Mouse (Mus musculus) embryo, embryonic 10.5 days (tissue): ENCODE measurements around the gene Zfp1.

Source experiments
- DNase-seq: peaks from one replicate; pipeline ENCODE4 v3.0.0-alpha.2; 2015; ENCODE audit warnings: low spot score

Zfp1 gene

GRCm38 (mm10) chr8:111678111-111678510 is 34.9 kb downstream of the Zfp1 start:
- peak; percentile 86 for DNase-seq

GRCm38 (mm10) chr8:111678848-111679247 is 35.6 kb downstream of the Zfp1 start:
- DNase-seq = no peak

GRCm38 (mm10) chr8:111680423-111681028 is 37.3 kb downstream of the Zfp1 start:
- peak; percentile 36 for DNase-seq

GRCm38 (mm10) chr8:111681153-111681552 is 38.0 kb downstream of the Zfp1 start:
- DNase-seq = no peak

GRCm38 (mm10) chr8:111682521-111682920 is 39.3 kb downstream of the Zfp1 start:
- no peak for DNase-seq

- no peak for DNase-seq
Measured at GRCm38 (mm10) chr8:111686881-111687280, 43.7 kb downstream of the Zfp1 start.

GRCm38 (mm10) chr8:111690960-111691445 is 47.8 kb downstream of the Zfp1 start, which contains the start of gene Ctrb1:
Gene Ctrb1, minus strand, starts transcription at chr8:111691010.
- DNase-seq = no peak

GRCm38 (mm10) chr8:111693261-111693741 is 50.1 kb downstream of the Zfp1 start:
- DNase-seq = peak; percentile 34

- DNase-seq = no peak
Measured at GRCm38 (mm10) chr8:111695441-111695840, 52.2 kb downstream of the Zfp1 start.

GRCm38 (mm10) chr8:111697655-111698054 is 54.5 kb downstream of the Zfp1 start:
- DNase-seq = no peak

GRCm38 (mm10) chr8:111699035-111699434 is 55.8 kb downstream of the Zfp1 start:
- DNase-seq = no peak

- no peak for DNase-seq
Measured at GRCm38 (mm10) chr8:111700201-111700600, 57.0 kb downstream of the Zfp1 start.

- DNase-seq = no peak
Measured at GRCm38 (mm10) chr8:111700740-111701139, 57.5 kb downstream of the Zfp1 start.

GRCm38 (mm10) chr8:111701380-111701779 is 58.2 kb downstream of the Zfp1 start:
- no peak for DNase-seq

GRCm38 (mm10) chr8:111704585-111704984 is 61.4 kb downstream of the Zfp1 start:
- DNase-seq = no peak

GRCm38 (mm10) chr8:111705222-111705621 is 62.0 kb downstream of the Zfp1 start:
- DNase-seq = no peak

GRCm38 (mm10) chr8:111705699-111706098 is 62.5 kb downstream of the Zfp1 start:
- DNase-seq = no peak

GRCm38 (mm10) chr8:111708265-111708664 is 65.1 kb downstream of the Zfp1 start:
- no peak for DNase-seq

GRCm38 (mm10) chr8:111709223-111709622 is 66.0 kb downstream of the Zfp1 start:
- DNase-seq = no peak

- DNase-seq = no peak
Measured at GRCm38 (mm10) chr8:111710777-111711485, 67.7 kb downstream of the Zfp1 start.

- DNase-seq = no peak
Measured at GRCm38 (mm10) chr8:111712135-111712534, 68.9 kb downstream of the Zfp1 start.

GRCm38 (mm10) chr8:111712588-111712987 is 69.4 kb downstream of the Zfp1 start:
- peak; percentile 68 for DNase-seq

- DNase-seq = no peak
Measured at GRCm38 (mm10) chr8:111713291-111713690, 70.1 kb downstream of the Zfp1 start.
